Mouse (Mus musculus) MEL-GATA-1-ER (cell line): Measurements from ENCODE around the gene Prkch.

Experiments used
- DNase-seq: peaks from one replicate; pipeline ENCODE4 v3.0.0-alpha.2; 2012; ENCODE audit warnings: low read depth; ENCODE audit errors: extremely low read depth

Prkch gene

GRCm38 (mm10) chr12:73793744-73794143 lies 209.1 kb downstream of the Prkch start:
- no peak for DNase-seq

DNA sequence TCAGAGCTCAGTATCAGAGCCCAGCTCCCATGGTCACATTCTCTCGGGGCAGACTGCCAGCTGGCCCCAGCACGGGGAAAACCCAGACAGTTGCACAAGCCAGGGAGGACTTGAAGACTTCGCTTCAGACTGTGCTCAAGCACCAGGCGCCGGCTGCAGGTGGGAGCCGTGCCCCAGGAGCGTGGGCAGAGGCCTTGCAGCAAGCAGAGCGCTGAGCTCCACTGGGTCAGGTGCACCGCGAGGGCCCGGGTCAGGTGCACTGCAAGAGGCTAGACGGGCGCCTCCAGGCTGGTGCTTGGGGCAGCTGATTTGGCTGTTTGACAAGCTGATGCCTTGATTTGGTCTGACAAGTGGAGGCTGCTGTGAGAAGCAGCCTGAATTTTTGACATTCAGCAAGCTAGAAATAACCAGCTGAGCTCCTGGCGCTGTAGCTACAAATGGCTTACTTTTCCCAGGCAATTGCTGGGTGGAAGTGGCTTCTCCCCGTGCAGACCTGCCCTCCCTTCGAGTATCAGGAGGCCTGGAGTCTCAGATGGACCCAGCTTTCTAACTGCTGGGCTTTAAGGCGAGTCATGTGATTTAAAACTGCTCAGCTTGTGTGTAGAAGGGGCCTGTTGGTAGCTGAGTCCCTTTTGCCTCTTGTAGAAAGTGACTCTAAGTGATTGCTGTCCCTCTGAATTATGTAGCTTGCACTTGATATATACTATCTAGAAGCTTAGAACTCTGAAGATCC lies 209.7 kb downstream of the Prkch start:
- no peak for DNase-seq

GRCm38 (mm10) chr12:73799671-73800070 lies 215.1 kb downstream of the Prkch start:
- no peak for DNase-seq

DNA sequence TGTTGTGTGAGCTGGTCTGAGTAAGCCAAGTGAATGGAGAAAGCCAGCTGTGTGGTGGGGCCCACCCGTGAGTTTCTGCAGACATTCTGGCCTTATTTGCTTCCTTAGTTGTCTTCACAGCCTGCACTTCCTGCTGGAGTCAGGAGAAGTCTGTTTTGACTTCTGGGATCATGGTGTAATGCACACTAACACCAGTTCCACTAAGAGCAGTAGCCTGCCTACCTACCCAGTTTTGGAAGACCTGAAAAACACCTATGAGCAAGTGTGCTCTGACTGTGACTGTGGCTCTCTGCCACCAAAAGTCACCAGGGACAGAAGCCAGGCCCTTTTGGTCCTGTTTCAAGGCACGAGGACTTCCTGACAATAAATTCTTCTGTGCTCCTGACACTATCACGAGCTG lies 216.3 kb downstream of the Prkch start:
- no peak for DNase-seq

GRCm38 (mm10) chr12:73801845-73802244 lies 217.2 kb downstream of the Prkch start:
- DNase-seq = no peak

DNA sequence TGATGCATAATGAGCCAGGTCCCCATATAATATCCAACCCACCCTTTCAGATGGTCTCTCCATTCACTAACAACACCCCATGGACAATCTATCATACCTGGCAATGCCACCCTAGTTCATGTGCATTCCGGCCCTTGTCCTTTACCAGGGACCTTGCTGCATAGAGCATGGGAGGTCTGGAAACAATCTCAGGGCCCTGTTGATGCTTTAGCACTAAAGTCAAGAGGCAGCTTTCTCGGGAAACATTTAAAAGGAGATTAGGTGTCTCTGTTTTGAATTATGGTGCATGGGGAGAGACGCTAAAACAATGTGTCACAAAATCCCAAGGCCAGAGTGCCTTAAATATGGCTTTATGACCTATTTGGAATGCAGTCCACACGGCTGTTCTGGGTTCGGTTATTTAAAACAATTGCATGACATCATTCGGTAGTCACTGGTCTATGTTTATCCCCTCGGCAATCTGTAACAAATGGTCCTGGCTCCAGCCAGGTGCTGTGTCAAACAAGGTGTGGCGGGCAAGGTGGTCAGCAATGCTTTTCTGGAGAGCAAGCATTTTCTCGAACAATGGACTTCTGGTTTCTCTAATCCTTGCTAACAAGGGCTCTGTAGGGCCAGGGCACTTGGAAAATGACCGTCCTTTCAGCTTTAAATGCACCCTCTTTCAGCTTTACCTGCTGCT lies 217.9 kb downstream of the Prkch start:
- DNase-seq = no peak

DNA sequence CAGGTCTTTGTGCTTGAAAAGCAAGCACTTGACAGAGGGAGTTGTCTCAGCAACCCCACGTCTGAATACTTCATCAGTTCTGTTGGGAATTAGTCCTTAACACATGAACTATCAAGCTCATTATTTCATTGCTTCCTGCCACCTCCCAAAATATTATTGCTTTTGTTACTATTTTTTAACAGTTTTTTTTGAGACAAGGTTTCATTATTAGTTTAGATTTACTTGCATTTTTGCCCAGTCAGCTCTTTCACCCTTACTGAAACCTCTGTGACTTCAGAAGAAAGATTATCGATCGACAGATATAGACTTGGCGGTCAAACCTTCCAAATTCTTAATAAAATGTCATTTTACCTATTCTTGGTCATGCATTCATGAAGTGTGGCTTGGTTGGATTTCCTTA lies 219.3 kb downstream of the Prkch start:
- no peak for DNase-seq

DNA sequence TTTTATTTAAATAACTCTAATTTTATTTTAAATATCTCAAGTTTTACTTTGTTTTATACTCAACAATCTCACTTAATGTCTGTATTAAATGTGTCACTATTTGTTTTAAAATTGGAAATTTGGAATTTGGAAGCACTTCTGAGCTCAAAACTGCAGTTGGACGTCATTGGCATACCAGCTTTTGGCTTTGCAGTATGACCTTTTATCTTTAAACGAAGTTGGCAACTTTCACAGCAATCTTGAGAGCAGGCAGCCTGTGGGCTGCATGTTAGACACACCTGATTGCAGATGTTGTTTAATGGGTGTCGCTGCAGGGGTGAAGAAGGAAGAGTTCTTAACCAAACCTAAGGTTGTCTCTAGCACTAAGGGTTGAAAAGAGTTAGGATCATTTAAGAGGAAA lies 220.9 kb downstream of the Prkch start:
- DNase-seq = no peak

DNA sequence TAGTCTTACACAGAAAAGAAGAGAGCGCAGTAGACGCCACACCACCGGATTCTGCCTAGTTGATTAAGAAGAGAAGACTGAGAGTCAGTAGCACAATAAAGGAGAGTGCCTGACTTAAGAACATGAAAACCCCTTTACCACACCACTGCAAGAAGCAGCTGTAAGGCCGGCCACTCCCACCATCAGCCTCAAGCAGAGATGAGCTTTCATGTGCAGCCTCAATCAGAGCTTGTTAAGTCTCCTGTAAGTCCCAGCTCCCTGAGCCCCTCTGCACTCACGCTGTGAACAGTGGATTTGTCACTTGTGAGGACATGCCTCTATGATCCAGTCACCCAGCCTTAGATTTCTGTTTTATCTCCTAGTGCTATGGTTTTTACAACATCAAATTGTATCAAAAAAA lies 221.4 kb downstream of the Prkch start:
- no peak for DNase-seq

DNA sequence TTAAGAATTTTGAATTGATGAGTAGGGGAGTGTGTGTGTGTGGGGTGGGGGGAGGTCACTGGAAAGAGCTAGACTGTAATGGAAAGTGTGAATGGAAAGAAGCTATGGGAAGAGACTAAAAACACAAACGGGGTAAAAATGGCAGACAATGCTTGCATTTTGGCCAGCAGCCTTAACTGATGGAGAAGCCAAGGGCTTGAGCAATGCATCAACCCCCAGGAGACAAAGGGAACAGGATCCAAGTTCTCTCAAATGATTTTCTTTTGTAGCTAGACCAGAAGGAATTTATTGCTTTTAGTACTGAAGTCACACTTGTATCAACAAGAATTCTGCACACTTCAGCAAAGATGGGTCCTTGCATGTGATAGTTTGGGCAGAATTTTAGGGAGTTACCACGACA lies 222.6 kb downstream of the Prkch start:
- DNase-seq = no peak

DNA sequence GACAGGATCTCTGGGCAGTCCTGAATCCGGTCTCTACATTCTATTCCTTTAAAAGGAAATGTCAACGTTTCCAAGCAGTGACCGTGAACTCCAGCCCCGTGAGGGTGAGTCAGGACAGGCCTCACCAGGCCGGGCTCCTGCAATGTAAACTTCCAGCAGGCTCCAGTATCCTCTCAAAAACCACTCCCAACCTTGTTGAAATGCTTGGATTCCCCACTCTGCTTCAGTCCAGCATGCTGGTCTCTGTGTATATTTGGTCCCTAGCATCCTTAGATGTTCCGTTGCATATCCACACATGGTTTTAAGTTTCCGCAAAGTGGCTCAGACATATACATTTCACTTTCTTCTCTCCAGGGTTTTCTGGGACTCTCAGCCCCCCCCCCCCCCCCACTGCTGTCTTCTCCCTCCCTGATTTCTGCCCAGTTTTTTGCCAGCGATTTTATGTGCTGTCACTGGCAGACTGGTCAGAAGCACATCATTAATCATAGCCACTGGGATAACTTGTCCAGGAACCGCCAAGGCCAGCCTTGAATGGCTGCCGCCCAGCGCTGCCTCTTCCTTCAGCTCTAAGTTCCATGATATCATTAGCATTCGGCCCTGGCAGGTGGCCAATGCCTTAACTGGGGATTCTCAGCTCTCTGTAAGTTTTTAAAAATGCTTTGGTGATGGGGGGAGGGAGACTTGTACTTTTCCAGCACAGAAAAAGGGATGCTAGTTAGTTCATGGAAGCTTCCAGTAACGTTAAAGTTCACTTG lies 225.6 kb downstream of the Prkch start:
- no peak for DNase-seq

- DNase-seq = no peak
These were observed 226.3 kb downstream of the Prkch start for GRCm38 (mm10) chr12:73810903-73811302.

DNA sequence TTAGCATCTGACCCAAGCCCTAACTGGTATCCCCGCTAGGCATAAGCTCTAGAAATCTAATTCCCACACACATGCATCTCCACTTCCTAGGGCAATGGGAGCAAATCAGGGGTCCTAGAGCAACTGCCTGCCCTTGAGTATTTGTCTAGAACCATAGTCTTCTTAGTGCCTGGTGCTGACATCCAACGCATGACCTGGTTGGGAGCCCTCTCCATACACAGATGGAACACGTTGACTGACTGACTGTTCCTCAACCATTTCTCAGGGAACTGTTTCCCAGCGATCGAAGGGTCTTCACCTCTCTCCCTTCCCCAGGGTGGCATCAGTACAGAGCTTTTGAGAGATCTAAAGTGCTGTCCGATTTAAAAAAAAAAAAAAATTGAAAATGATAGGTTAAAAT lies 227.6 kb downstream of the Prkch start:
- no peak for DNase-seq

GRCm38 (mm10) chr12:73813016-73813900 lies 228.7 kb downstream of the Prkch start:
- no peak for DNase-seq

GRCm38 (mm10) chr12:73814056-73814735 lies 229.6 kb downstream of the Prkch start:
- no peak for DNase-seq

GRCm38 (mm10) chr12:73814897-73815296 lies 230.3 kb downstream of the Prkch start:
- DNase-seq = no peak

DNA sequence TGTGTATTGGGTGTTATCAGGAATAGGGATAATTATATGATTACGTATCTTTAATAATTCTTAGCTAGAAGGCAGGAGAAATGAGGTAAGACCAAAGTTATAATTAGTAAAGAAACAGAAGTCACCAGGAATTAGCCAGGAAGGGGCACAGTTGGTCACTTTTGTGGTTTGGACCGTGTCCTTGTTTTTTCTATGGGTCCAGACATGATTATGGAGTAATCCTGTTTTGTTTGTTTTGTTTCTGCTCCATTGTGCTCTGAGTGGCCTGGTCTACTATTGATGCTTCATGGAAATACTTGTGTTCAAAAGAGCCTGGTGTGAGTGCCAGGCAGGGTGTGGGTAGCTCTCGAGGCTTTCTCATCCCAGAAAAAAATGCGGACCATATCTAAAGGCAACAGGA lies 230.9 kb downstream of the Prkch start:
- no peak for DNase-seq

DNA sequence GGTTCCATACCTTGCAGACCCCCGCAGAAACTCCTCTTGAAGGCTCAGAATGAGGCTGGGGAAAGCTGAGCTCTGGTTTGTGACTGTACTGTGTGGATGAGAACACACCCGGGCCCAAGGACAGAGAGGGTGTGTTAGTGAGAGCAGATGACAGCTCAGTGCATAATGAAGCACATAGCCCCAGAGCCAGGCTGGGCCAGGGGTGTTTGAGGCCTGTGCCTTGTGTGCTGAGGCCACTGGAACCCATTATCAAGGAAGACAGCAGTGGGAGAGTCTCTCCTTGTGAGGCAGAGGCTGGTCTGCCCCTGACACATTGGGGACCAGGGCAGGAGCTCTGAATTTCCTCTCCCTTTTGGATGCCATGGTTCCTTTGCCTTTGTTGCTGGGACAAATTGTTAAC lies 231.3 kb downstream of the Prkch start:
- DNase-seq = no peak

GRCm38 (mm10) chr12:73816866-73817265 lies 232.3 kb downstream of the Prkch start:
- DNase-seq = no peak

- DNase-seq = no peak
These were observed 234.2 kb downstream of the Prkch start for GRCm38 (mm10) chr12:73818801-73819200.

DNA sequence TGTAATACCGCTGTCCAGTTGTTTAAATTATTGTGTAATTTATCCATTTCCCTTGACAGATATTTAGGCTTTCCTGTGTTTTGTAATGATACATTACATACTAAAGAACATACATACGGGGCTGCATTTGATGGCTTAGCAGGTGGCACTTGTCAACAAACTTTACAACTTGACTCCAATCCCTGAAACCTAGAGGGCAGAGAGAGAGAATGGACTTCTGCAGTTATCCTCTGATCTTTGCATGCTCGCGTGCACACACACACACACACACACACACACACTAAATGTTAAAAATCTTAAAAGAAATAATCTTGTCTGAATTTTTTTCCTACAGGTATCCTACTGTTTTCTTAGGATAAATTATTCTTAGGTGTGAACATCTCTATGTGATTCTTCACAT lies 236.6 kb downstream of the Prkch start:
- no peak for DNase-seq
